25 mouse cellular contexts compared by ENCODE assay signal in the genomic region with DNA sequence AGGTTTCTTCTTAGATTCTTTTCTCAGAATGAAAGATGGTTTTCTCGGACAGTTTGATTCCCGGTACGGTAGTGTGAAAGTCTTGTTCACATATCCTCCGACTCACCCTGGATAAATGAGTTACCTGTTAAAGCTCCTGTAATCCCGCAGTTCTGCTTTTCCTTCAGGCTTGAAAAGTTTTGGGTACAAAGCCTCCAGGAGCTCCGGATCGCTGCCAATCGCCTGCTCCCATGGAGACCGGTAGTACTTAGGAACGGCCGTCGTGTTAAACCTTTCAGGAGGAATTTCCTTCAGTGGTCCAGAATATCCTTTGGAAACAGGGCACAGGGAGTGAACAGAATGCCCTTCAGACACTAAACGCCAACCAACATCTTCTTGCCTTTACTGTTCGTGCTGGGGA. TPM values are rescaled to one million over a fixed set of nuclear protein-coding genes. Genes with fewer than 3 reads are reported as not detected.
DNase-seq lines count a peak whose midpoint lies in the region; ATAC-seq and TF ChIP-seq lines count a peak whose summit lies in the region.
"Had no signal": no experiment of that assay in that cellular context is flagged by ENCODE, and none has a peak within 500 bp of the region (broad histone marks: within the 10 kb centered on the region; RNA-seq: fewer than 3 reads in every experiment).

No protein-coding gene starts in this region.

- TF ChIP-seq CTCF in kidney, adult 2 months (conservative IDR thresholded peaks at IDR 0.05; ENCODE audit: insufficient read depth, insufficient read length, low read depth, low read length): no peak

- H3K4me3 ChIP-seq in kidney, adult 2 months (ENCODE audit: insufficient read depth, low read depth, low read length): no peak overlapping the region
- H3K4me3 ChIP-seq in kidney, embryonic 14.5 days (ENCODE audit: low read length): no peak overlapping the region
- H3K4me3 ChIP-seq: gastrocnemius, adult 2 months; heart, embryonic 12.5 days; heart, embryonic 15.5 days; hindbrain, embryonic 10.5 days; hindbrain, embryonic 13.5 days had no signal

- no peak overlapping the region for H3K4me2 ChIP-seq in kidney, embryonic 14.5 days (replicated peaks; ENCODE audit: low read depth, low read length)
- H3K4me2 ChIP-seq: heart, embryonic 12.5 days; heart, embryonic 15.5 days; hindbrain, embryonic 13.5 days had no signal

- TF ChIP-seq POLR2A in kidney, adult 2 months (IDR thresholded peaks at IDR 0.05; ENCODE audit: low read depth, low read length): no peak

- no peaks in the 10 kb centered on the region for H3K36me3 ChIP-seq in kidney, adult 2 months (ENCODE audit: control insufficient read depth, insufficient read depth, low read length)
- H3K36me3 ChIP-seq in kidney, embryonic 14.5 days (ENCODE audit: control insufficient read depth, insufficient read depth, low read length): no peaks in the 10 kb centered on the region
- H3K36me3 ChIP-seq: hindbrain, embryonic 10.5 days; hindbrain, embryonic 13.5 days had no signal

- DNase-seq in kidney, adult 2 months: peak; percentile 79
- DNase-seq in kidney, adult 9 months: peak; percentile 76
- peak; percentile 42 to 74 for DNase-seq in kidney, postnatal 25 days
- no peak for DNase-seq in thymus, postnatal 0 days (ENCODE audit: low spot score)
- DNase-seq: adrenal gland, postnatal 10 days; adrenal gland, postnatal 36 days; cerebellum, adult 18-20 months; cerebellum, adult 9-10 months; cerebellum, postnatal 14 days; forebrain, postnatal 0 days; gastrocnemius, adult 2 months; gastrocnemius, postnatal 25 days; heart, adult 18-20 months; heart, postnatal 10 days; heart, postnatal 36 days had no signal

- no peak overlapping the region for H3K9ac ChIP-seq in kidney, embryonic 14.5 days (ENCODE audit: low read depth, low read length)
- H3K9ac ChIP-seq: forebrain, postnatal 0 days; heart, embryonic 12.5 days; heart, embryonic 15.5 days; hindbrain, embryonic 13.5 days had no signal

- 62% methylated on average over 14 of the region's 14 CpGs for WGBS in kidney, adult 2 months
- 85% methylated on average over 14 of the region's 14 CpGs for WGBS in kidney, embryonic 14.5 days

- no peaks in the 10 kb centered on the region for H3K27me3 ChIP-seq in kidney, adult 2 months (replicated peaks; ENCODE audit: control insufficient read depth, insufficient read depth, low read length)
- no peaks in the 10 kb centered on the region for H3K27me3 ChIP-seq in kidney, embryonic 14.5 days (ENCODE audit: control insufficient read depth, insufficient read depth, low read length)
- H3K27me3 ChIP-seq: heart, embryonic 12.5 days; heart, embryonic 15.5 days; hindbrain, embryonic 13.5 days had no signal

- H3K27ac ChIP-seq in kidney, adult 2 months (ENCODE audit: insufficient read depth, low read depth, low read length): no peak overlapping the region
- no peak overlapping the region for H3K27ac ChIP-seq in kidney, embryonic 14.5 days (ENCODE audit: low read depth, low read length)
- H3K27ac ChIP-seq: gastrocnemius, adult 2 months; heart, embryonic 15.5 days; hindbrain, embryonic 10.5 days; hindbrain, embryonic 13.5 days had no signal

- no peaks in the 10 kb centered on the region for H3K9me3 ChIP-seq in kidney, embryonic 14.5 days (ENCODE audit: control insufficient read depth, low read length)
- H3K9me3 ChIP-seq: heart, embryonic 12.5 days; heart, embryonic 15.5 days; hindbrain, embryonic 10.5 days; hindbrain, embryonic 13.5 days had no signal

- no peak for ATAC-seq in kidney, embryonic 14.5 days (ENCODE audit: low FRiP score, low TSS enrichment)
- no peak for ATAC-seq in erythroblast, adult 5-6 weeks (replicated peaks; ENCODE audit: low FRiP score, poor library complexity, severe bottlenecking)
- ATAC-seq: forebrain, embryonic 14.5 days; forebrain, postnatal 0 days; hindbrain, embryonic 16.5 days had no signal

- no peaks in the 10 kb centered on the region for H3K4me1 ChIP-seq in kidney, adult 2 months (ENCODE audit: control insufficient read depth, insufficient read depth, low read length)
- H3K4me1 ChIP-seq in kidney, embryonic 14.5 days (ENCODE audit: control insufficient read depth, insufficient read depth, low read length): no peaks in the 10 kb centered on the region
- H3K4me1 ChIP-seq: heart, embryonic 15.5 days; hindbrain, embryonic 10.5 days; hindbrain, embryonic 13.5 days had no signal

RNA-seq across cellular contexts. Expression of a gene that starts 21.3 kb away (rescaled TPM):
- polyA plus RNA-seq in kidney, adult 2 months (2012; rRNA removed): 3.8 TPM in 1 of 2 replicates, not detected in the other
- polyA plus RNA-seq in kidney, embryonic 14.5 days (2014; fragmentation: Nextera tagmentation; extraction: Ambion mirVana): 0.14 TPM in 1 of 2 replicates, not detected in the other
- 0.28 TPM in 1 of 2 replicates, not detected in the other for polyA plus RNA-seq in thymus, postnatal 0 days (2015; fragmentation: Nextera tagmentation; extraction: Ambion mirVana)
- total RNA-seq in erythroblast, adult 5-6 weeks (2015; ENCODE audit: low replicate concordance): not detected in 2 replicates
- total RNA-seq in erythroblast, adult 5-6 weeks (2017; ENCODE audit: low replicate concordance): not detected in 2 replicates
- total RNA-seq: ES-E14 had no signal
- polyA plus RNA-seq: forebrain, embryonic 11.5 days; forebrain, embryonic 14.5 days; forebrain, postnatal 0 days; hindbrain, embryonic 10.5 days had no signal

RNA-seq across cellular contexts. Expression of a gene that starts 29.2 kb away (rescaled TPM):
- polyA plus RNA-seq in kidney, adult 2 months (2012; rRNA removed): 4.4 TPM in 2 replicates
- 7.1 and 16.4 TPM in 2 replicates for polyA plus RNA-seq in kidney, embryonic 14.5 days (2014; fragmentation: Nextera tagmentation; extraction: Ambion mirVana)
- polyA plus RNA-seq in thymus, postnatal 0 days (2015; fragmentation: Nextera tagmentation; extraction: Ambion mirVana): 4.5 and 6.9 TPM in 2 replicates
- total RNA-seq in erythroblast, adult 5-6 weeks (2015; ENCODE audit: low replicate concordance): 1.5 and 2.7 TPM in 2 replicates
- total RNA-seq in erythroblast, adult 5-6 weeks (2017; ENCODE audit: low replicate concordance): 0.56 and 8.9 TPM in 2 replicates
